Mouse (Mus musculus) cerebellum, adult 2 months (tissue): ENCODE data around the gene Olfr1490.

Experiments
- CTCF ChIP-seq: fragments of 200-500 bp; IDR thresholded peaks from 2 replicates; pipeline ENCODE4 v1.5.1; 2011; ENCODE audit warnings: low read depth, mild to moderate bottlenecking, control low read depth, low read length, moderate library complexity, borderline replicate concordance; ENCODE audit not compliant: insufficient read depth
- POLR2A ChIP-seq: fragments of 200-500 bp; IDR thresholded peaks from 2 replicates; pipeline ENCODE4 v1.6.1; 2011; ENCODE audit warnings: low read length, control low read depth, borderline replicate concordance; ENCODE audit not compliant: insufficient read depth

DNA sequence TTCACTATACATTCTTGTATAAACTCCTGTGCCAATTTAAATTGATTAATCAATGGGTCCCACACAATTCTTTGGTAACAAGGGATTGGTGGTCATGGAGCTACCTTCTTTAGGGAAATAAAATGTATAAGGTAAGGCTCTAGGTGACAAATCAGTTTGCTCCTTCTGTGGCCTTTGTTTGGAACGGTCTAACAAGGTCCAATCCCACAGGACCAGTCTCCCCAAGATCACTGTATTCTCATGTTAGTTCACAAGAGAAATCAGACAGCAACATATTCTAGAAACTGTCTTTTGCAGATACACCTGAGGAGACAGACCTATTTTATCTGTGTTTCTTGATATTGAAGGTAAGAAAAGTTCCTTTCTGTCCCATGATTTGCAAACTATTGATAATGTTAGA is at the start of gene Olfr1490:
- TF ChIP-seq CTCF (no peak), POLR2A (no peak)
